Mouse (Mus musculus): Measurements from ENCODE around the gene Kif14. TPM values are rescaled to one million over a fixed set of nuclear protein-coding genes. Genes with fewer than 3 reads are reported as not detected.

Kif14 gene
- total and polyA plus RNA-seq, 3 experiments = 6.5 to 15.8 TPM; not detected in 1

DNA sequence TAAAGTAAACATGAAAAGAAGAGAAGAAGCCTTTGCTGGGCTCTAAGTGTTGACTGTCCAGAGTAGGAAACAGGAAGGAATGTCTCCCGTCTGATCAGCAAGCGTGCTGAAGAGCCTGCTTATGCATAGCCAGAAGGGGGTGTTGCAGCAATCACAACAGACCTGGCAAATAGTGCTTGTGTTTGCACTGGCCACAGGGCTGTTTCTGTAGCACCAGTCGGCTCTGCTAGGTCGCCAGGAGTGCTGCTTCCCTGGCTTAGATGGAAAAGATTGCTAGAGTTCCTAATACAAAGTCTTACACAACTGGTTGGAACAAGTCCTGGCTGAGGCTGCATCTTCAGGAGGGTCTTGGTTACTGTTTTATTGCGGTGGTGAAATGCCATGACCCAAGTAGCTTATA, 25.5 kb downstream of the Kif14 start:
- Histone ChIP-seq H3K36me3 (ENCODE audit: control insufficient read depth in 1 of 2, insufficient read depth in 2 of 2, low read length in 2 of 2) (peaks cover 0 to 21% of the 10 kb centered on the region in 2 experiments; a peak in 3 of 4 replicates), H3K9ac (ENCODE audit: control insufficient read depth, low read depth, low read length, poor library complexity, severe bottlenecking) (no peak overlapping the region), H3K79me2 (ENCODE audit: control insufficient read depth, insufficient read depth, low read length, poor library complexity) (no peaks in the 10 kb centered on the region), H3K9me3 (replicated peaks; ENCODE audit: insufficient read depth, low read length) (no peaks in the 10 kb centered on the region), H3K4me3 (ENCODE audit: control insufficient read depth in 1 of 2, insufficient read depth in 1 of 2, low read depth in 2 of 2, low read length in 2 of 2) (no peak overlapping the region), H3K27me3 (ENCODE audit: control insufficient read depth in 1 of 2, insufficient read depth in 2 of 2, low read length in 2 of 2) (no peaks in the 10 kb centered on the region), H3K27ac (ENCODE audit: control insufficient read depth, low read depth, low read length) (no peak overlapping the region), H3K4me1 (ENCODE audit: control insufficient read depth in 1 of 2, insufficient read depth in 2 of 2, low read length in 2 of 2) (no peaks in the 10 kb centered on the region)
- DNase-seq (ENCODE audit: low read depth, low spot score) = no peak
- TF ChIP-seq ZC3H11A (IDR thresholded peaks at IDR 0.05; ENCODE audit: low read depth, low read length) (no peak), MEF2A (IDR thresholded peaks at IDR 0.05; ENCODE audit: extremely low read depth, insufficient replicate concordance, low read depth, low read length, poor library complexity, severe bottlenecking) (no peak), MAFK (IDR thresholded peaks at IDR 0.05; ENCODE audit: borderline replicate concordance, low read depth, low read length) (no peak), POLR2AphosphoS2 (IDR thresholded peaks at IDR 0.05; ENCODE audit: low read length) (no peak), MAX (IDR thresholded peaks at IDR 0.05; ENCODE audit: low read length) (no peak), NELFE (IDR thresholded peaks at IDR 0.05; ENCODE audit: low read depth, low read length) (no peak), HCFC1 (IDR thresholded peaks at IDR 0.05; ENCODE audit: low read depth, low read length) (no peak), KAT2A (conservative IDR thresholded peaks at IDR 0.05; ENCODE audit: low read depth, low read length) (no peak), GATA1 (IDR thresholded peaks at IDR 0.05; ENCODE audit: low read depth, low read length) (no peak), E2F4 (IDR thresholded peaks at IDR 0.05; ENCODE audit: borderline replicate concordance, low read depth, low read length) (no peak), UBTF (IDR thresholded peaks at IDR 0.05; ENCODE audit: borderline replicate concordance, insufficient read depth, low read depth, low read length) (no peak), CHD2 (IDR thresholded peaks at IDR 0.05; ENCODE audit: low read length) (no peak), SMC3 (IDR thresholded peaks at IDR 0.05; ENCODE audit: low read depth, low read length) (no peak), JUND (IDR thresholded peaks at IDR 0.05; ENCODE audit: low read depth, low read length) (no peak), MXI1 (IDR thresholded peaks at IDR 0.05; ENCODE audit: low read depth, low read length) (no peak)

DNA sequence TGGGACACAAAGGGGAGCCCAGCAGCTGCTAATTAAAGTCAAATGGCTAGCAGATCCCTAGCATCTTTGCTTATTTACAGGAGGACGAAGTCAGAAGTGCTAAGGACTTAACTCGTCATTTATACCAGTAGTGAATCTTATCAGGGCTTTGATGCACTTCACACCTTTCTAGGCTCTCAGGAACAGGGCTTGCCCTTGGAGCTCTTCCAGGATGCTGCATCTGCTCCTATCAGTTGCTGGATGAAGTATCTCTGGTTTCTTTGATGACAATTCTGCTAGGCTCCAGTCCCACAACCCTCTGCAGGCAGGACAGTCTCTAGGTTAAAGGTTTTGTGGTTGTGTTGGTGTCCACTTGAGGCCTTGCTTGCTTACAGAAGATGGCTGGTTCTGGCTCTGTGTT, 26.1 kb downstream of the Kif14 start:
- TF ChIP-seq MAFK (IDR thresholded peaks at IDR 0.05; ENCODE audit: borderline replicate concordance, low read depth, low read length) (no peak), CHD1 (IDR thresholded peaks at IDR 0.05; ENCODE audit: low read depth, low read length) (no peak), RCOR1 (IDR thresholded peaks at IDR 0.05; ENCODE audit: low read depth, low read length) (no peak), MEF2A (IDR thresholded peaks at IDR 0.05; ENCODE audit: extremely low read depth, insufficient replicate concordance, low read depth, low read length, poor library complexity, severe bottlenecking) (no peak), ZKSCAN1 (IDR thresholded peaks at IDR 0.05; ENCODE audit: low read depth, low read length) (no peak), MAX (IDR thresholded peaks at IDR 0.05; ENCODE audit: low read length) (no peak)
- H3K79me2 ChIP-seq (ENCODE audit: control insufficient read depth, insufficient read depth, low read length, poor library complexity) = no peaks in the 10 kb centered on the region
- DNase-seq (ENCODE audit: low read depth, low spot score) = no peak
- H3K36me3 ChIP-seq (ENCODE audit: control insufficient read depth in 1 of 2, insufficient read depth in 2 of 2, low read length in 2 of 2) = peaks cover 0 to 16% of the 10 kb centered on the region in 2 experiments; a peak in 3 of 4 replicates
- H3K9ac ChIP-seq (ENCODE audit: control insufficient read depth, low read depth, low read length, poor library complexity, severe bottlenecking) = no peak overlapping the region
- no peak overlapping the region for H3K27ac ChIP-seq (ENCODE audit: control insufficient read depth, low read depth, low read length)
- H3K4me1 ChIP-seq (ENCODE audit: control insufficient read depth in 1 of 2, insufficient read depth in 2 of 2, low read length in 2 of 2) = no peaks in the 10 kb centered on the region
- H3K27me3 ChIP-seq (ENCODE audit: control insufficient read depth in 1 of 2, insufficient read depth in 2 of 2, low read length in 2 of 2) = no peaks in the 10 kb centered on the region
- no peak overlapping the region for H3K4me3 ChIP-seq (ENCODE audit: control insufficient read depth in 1 of 2, insufficient read depth in 1 of 2, low read depth in 2 of 2, low read length in 2 of 2)
- no peaks in the 10 kb centered on the region for H3K9me3 ChIP-seq (replicated peaks; ENCODE audit: insufficient read depth, low read length)
